Mouse (Mus musculus): Measurements from ENCODE around the gene 1810062G17Rik.
A peak's percentile ranks its signal among the peaks of the same experiment; 100 is the strongest.

1810062G17Rik gene

GRCm38 (mm10) chr3:36475532-36476087 lies at the start of gene 1810062G17Rik, which contains the start of gene Anxa5:
TSS of gene 1810062G17Rik (plus strand) at chr3:36475937.
TSS of gene Anxa5 (minus strand) at chr3:36475894.
- peak; percentile 97 for DNase-seq

DNA sequence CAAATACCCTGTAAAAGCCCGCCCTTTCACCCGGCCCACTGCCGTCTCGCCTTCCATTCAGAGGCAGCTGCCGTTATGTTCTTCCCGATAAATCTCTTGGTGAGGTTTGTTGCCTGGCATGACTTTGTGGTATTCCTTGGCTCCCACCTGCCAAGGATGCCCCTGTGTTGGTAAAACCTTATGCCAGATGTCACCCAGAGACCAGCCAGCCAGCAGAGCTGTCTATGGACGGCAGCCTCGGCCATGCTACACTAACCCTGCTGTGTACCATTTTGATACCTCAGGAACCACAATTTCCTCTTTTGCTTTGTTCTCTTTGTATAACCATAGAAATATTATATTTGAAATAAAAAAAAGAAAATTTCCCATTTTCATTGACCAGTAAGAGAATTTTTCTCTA lies 48.4 kb upstream of the 1810062G17Rik start:
- DNase-seq: no peak

- no peak for DNase-seq
Measured at GRCm38 (mm10) chr3:36430360-36430759, 45.4 kb upstream of the 1810062G17Rik start.

DNA sequence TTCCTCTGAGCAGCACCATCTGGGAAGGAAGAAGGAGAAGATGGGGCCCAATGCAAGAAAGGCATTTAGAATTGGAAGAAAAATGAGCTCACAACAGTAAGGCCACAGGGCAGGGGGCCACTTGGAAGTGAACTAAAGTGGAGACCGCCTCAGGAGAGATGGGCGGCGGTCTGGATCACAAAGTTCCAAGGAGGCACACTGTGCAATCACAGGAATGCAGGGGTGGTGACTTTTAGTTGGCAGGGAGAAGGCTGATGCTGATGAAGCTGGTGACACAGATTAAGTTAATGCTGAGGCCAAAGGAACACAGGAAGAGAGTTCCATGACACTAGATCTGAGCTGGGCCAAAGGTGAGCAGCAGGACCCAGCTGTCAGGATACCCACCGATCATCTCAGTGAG lies 35.5 kb upstream of the 1810062G17Rik start:
- no peak for DNase-seq

GRCm38 (mm10) chr3:36442426-36442825 lies 33.3 kb upstream of the 1810062G17Rik start:
- peak; percentile 25 for DNase-seq

- DNase-seq: no peak
Measured at GRCm38 (mm10) chr3:36446041-36446440, 29.7 kb upstream of the 1810062G17Rik start.

- DNase-seq: no peak
Measured at GRCm38 (mm10) chr3:36446506-36446905, 29.2 kb upstream of the 1810062G17Rik start.

DNA sequence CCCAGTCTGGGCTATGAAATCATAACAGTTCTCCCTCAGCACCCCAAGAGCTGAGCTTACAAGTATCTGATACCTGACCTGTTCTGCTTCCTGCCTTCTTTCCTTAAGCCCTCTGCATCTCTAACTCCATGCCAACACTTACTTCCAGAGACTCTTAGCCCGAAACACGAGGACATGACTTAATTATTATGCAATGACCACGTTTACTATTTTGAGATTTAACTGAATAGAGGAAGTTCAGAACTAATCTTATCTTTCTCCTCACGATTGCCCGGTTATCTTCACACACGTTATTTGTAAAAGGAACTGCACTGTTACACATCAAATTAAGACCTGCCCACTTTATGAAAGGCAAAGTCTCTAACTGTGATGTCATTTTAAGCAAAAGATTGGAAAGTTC lies 28.8 kb upstream of the 1810062G17Rik start:
- DNase-seq: no peak

- DNase-seq: no peak
Measured at GRCm38 (mm10) chr3:36449292-36450165, 26.2 kb upstream of the 1810062G17Rik start.

- no peak for DNase-seq
Measured at GRCm38 (mm10) chr3:36452502-36452901, 23.2 kb upstream of the 1810062G17Rik start.

DNA sequence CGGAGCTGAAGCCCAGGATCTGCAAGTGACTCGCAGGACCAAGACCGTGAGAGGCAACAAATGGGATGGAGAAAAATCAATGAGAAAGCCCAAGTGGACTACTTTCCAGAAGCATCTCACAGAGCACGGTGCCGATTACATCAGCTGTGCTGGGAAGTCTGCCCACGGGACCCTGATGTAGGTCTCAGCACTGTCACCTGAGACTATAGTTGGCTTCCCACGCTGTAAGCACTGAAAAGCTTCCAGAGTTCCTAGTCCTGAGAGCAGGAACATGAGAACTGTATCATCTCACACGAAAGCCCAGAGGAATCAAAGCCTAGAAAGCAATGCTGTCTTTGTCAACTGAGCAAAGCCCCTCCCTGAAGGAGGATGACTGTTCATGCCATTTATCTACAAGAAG lies 20.6 kb upstream of the 1810062G17Rik start:
- no peak for DNase-seq

DNA sequence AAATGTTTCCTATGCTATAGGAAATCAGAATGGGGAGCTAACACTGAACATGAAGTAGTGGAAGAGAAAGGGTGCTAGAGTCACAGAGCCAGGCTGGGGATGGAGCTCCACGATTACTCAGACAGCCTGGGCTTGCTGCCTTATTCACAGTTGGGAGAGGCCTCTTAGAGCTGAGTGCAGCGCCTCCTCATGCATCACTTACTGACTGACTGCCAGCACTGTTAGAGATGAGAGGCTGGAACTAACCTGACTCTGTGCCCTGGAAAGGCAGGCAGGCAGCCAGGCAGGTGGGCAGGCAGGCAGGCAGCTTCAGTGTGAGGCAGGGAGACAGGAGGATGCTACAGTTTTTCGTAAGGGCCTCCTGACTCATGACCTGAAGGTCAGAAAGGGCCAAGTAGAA lies 20.2 kb upstream of the 1810062G17Rik start:
- DNase-seq: no peak

DNA sequence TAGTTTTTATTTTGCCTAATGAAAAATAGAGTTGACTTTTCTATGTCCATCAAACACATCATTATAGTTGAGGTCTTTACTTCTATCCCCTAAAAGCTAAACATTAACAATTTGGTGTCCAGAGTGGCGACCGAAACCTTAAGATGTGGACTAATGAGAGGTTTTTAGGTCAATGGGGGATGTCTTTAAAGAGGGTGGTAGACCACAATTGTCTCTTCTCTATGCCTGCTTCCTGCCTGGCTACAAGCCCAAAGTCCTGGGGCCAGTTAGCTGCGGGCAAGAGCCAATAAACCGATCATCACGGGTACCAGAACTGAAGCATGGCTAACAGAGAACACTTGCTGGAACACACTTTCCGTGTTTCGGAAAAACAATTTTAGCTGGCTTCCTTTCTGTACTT lies 15.0 kb upstream of the 1810062G17Rik start:
- no peak for DNase-seq

- DNase-seq: no peak
Measured at GRCm38 (mm10) chr3:36461819-36462218, 13.9 kb upstream of the 1810062G17Rik start.

DNA sequence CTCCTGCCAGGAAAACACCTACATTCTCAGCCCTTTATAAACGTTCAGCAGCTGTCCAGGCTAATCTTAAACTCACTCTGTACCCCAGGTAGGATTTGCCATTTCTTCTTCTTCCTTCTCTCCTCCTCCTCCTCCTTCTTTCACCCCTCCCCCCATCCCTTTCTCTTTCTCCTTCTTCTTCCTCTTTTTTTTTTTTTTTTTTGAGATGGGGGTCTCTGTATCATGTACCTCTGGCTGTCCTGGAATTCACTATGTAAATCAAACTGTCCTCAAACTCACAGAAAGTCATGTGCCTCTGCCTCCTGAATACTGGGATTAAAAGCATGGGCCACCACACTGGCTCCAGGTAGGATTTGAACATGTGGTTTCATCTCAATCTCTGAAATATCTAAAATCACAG lies 13.4 kb upstream of the 1810062G17Rik start:
- no peak for DNase-seq

DNA sequence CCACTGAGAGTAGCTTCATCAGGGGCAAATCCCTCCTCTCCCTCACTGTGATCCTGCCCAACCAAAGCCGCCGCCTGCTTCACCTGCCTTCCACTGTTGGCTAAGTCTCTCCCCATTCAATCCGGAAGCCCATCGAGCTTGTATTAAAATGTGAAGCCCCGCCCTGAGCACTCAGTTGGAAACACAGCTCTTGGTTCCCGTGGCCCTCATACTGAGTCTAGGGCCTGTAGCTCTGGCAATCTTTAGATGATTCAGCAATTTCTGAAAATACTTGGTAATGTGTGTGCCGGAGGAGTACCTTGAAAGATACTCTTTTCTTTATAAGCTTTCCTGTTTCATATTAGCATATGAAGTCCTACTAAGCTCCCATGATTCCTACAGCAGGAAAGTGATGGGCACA lies 10.2 kb upstream of the 1810062G17Rik start:
- no peak for DNase-seq

GRCm38 (mm10) chr3:36467632-36468031 lies 8.1 kb upstream of the 1810062G17Rik start:
- no peak for DNase-seq

DNA sequence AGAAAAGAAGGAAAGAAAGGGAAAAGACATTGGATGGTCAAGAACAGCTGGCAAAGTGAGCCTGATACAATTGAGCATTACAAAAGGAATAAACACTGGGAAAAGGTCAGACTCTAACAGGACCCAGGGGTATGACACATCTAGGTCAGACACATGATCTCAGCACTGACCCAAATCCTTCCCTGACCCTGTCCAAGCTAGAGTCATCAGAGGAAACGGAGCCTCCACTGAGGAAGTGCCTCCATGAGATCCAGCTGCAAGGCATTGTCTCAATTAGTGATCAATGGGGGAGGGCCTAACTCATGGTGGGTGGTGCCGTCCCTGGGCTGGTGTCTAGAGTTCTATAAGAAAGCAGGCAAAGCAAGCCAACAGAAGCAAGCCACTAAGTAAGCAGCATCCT lies 6.9 kb upstream of the 1810062G17Rik start:
- DNase-seq: no peak

DNA sequence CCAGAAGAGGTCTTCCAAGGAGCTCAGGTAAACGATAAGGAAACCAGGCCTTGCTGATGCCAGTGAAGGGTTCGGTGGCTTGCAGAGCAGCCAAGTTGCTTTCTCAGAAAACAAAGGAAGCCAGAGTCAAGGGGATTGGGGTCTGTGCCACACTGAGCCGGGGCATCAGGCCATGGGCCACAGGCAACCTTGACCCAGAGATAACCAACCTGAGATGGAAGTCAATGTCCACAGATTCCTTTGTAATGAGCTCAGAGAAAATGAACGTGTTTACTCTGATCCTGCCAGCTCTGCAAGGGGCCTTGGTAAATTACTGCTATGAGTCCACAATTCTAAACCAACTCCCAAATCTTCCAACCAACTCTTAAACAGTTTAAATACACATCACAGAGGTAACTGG lies 3.9 kb upstream of the 1810062G17Rik start:
- DNase-seq: no peak

GRCm38 (mm10) chr3:36473222-36473621 lies 2.5 kb upstream of the 1810062G17Rik start:
- DNase-seq: no peak

GRCm38 (mm10) chr3:36474421-36474820 lies 1.3 kb upstream of the 1810062G17Rik start:
- DNase-seq: no peak

DNA sequence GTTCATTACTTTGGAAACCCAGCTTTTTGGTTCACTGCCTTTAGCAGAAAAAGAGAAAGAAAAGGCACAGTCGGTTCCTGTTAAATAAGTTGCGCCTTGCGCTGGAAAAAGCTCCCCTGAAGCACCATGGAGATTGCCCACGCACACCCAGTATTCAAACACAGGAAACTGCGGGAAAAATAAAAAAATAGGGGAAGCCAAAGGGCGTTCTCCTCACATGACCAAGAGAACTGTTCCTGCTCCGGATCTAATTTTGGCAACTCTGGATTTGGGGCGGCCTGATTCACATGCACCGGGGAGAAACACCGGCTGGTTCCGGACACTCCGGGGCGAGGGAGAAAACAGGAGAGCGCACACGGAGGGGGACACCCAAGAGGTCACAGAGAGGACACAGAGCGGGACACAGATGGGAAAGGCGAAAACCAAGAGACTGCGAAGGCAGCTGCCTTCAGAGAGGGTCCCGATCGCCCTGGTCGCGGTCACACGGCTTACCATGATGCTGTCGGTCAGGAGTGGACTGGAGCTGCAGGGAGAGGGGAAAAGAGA lies 726 bp upstream of the 1810062G17Rik start:
- DNase-seq: peak; percentile 53

GRCm38 (mm10) chr3:36476261-36477155 lies 771 bp downstream of the 1810062G17Rik start:
- peak; percentile 8 for DNase-seq
